Mouse (Mus musculus) limb, embryonic 11.5 days (tissue): ENCODE measurements around the gene Mrrf. TPM values are rescaled to one million over a fixed set of nuclear protein-coding genes. Genes with fewer than 3 reads are reported as not detected.

Experiments
- ATAC-seq: fragments of 200-750 bp; cut with Nextera tagmentation; 2 replicates; pipeline ENCODE4 v1.8.0; 2017; ENCODE audit warnings: low read depth; ENCODE audit not compliant: insufficient number of reproducible peaks, low FRiP score, low TSS enrichment
- DNase-seq: peaks from one replicate; pipeline ENCODE4 v3.0.0-alpha.2; 2015; ENCODE audit warnings: low spot score
- H3K27ac ChIP-seq: fragments of 300-500 bp; sonication (generic); replicated peaks from 2 replicates; pipeline ENCODE4 v1.5.1; 2014; ENCODE audit warnings: low read depth, mild to moderate bottlenecking, low read length
- H3K27me3 ChIP-seq: fragments of 300-500 bp; sonication (generic); 2 replicates; pipeline ENCODE4 v1.6.1; 2014; ENCODE audit warnings: mild to moderate bottlenecking, low read length, mixed read lengths; ENCODE audit not compliant: control insufficient read depth, insufficient read depth
- H3K36me3 ChIP-seq: fragments of 300-500 bp; sonication (generic); 2 replicates; pipeline ENCODE4 v1.6.1; 2014; ENCODE audit warnings: mild to moderate bottlenecking, low read length, moderate library complexity, mixed read lengths; ENCODE audit not compliant: control insufficient read depth, insufficient read depth
- H3K4me1 ChIP-seq: fragments of 300-500 bp; sonication (generic); 2 replicates; pipeline ENCODE4 v1.6.1; 2014; ENCODE audit warnings: low read length, mixed read lengths; ENCODE audit not compliant: control insufficient read depth, insufficient read depth
- H3K4me2 ChIP-seq: fragments of 300-500 bp; sonication (generic); 2 replicates; pipeline ENCODE4 v1.6.1; 2014; ENCODE audit warnings: low read depth, mild to moderate bottlenecking, moderate library complexity; ENCODE audit not compliant: severe bottlenecking
- H3K4me3 ChIP-seq: fragments of 300-500 bp; sonication (generic); 2 replicates; pipeline ENCODE4 v1.5.1; 2014; ENCODE audit warnings: low read depth, low read length
- H3K9ac ChIP-seq: fragments of 300-500 bp; sonication (generic); 2 replicates; pipeline ENCODE4 v1.6.1; 2014; ENCODE audit warnings: mild to moderate bottlenecking, low read length
- H3K9me3 ChIP-seq: fragments of 300-500 bp; sonication (generic); 2 replicates; pipeline ENCODE4 v1.6.1; 2016; ENCODE audit warnings: low read length; ENCODE audit not compliant: control insufficient read depth
- WGBS: fragments of 180-500 bp; shearing (Covaris S2); extraction: QIAGEN DNeasy Blood & Tissue Kit; methylation state at CpG from one replicate; pipeline ENCODE4 v1.1.7; 2014; 5-methylcytosine and 5-hydroxymethylcytosine counted together
- polyA plus RNA-seq: library from polyadenylated mRNA; unstranded; fragments of >200 nt; fragmentation: Nextera tagmentation; extraction: Ambion mirVana; gene quantifications from 2 replicates; pipeline ENCODE4 v1.2.1, GENCODE M21; 2014

Mrrf gene
- polyA plus RNA-seq, 1 experiment from 2014 or later: 26.5 TPM

DNA sequence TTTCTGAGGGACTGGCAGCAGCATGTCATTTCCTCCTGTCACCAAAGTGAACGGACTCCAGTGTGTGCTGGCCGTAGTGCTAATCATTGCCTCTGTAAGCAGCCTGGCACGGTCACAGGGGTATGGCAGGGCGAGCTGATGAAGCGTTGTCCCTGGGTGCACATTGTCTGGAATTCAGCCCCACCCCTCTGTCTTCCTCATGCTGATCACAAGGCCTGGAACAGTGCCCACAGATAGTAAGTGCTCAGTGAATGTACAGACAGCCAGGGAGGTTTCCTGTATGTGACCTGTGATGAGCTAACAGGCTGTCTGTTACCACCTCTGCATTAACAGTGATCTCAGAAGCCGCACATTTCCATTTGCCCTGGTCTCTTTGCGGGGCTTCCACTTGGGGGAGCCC lies 76.9 kb downstream of the Mrrf start:
- no peak overlapping the region for H3K27ac ChIP-seq
- peaks cover 5% of the 10 kb centered on the region; the same call in 1 of the 2 replicates for H3K27me3 ChIP-seq

DNA sequence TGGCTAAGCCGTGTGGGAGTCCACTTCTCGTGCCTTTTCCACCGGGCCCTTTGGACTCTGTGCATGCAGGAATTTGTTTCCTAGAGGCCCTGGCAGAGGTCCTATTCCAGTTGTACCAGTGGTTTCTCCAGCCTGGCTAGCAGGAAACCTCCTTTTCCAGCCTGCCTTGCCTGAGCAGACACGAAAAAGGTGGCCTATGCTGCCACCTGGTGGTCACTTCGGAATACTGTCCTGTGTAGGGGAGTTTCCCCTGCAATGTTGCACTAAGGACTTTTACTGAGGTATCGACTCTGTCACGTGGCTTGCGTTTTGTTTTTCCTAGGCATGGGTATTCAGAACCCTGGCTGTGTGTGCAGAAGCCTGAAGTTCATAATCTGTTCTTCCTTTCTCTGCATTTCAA lies 77.8 kb downstream of the Mrrf start:
- Histone ChIP-seq H3K36me3 (no peaks in the 10 kb centered on the region), H3K4me1 (peaks cover 17% of the 10 kb centered on the region), H3K4me2 (no peak overlapping the region), H3K27ac (no peak overlapping the region), H3K27me3 (peaks cover 5% of the 10 kb centered on the region; the same call in 1 of the 2 replicates), H3K9ac (no peak overlapping the region), H3K4me3 (no peak overlapping the region), H3K9me3 (no peaks in the 10 kb centered on the region)
- DNase-seq: peak; percentile 95
- 8% methylated on average over 8 of the region's 8 CpGs for WGBS
- peak; percentile 65 for ATAC-seq

More for the DNA sequence above, 76.9 kb downstream of the Mrrf start:
- DNase-seq (no peak), ATAC-seq (no peak)
- Histone ChIP-seq H3K36me3 (no peaks in the 10 kb centered on the region), H3K4me3 (no peak overlapping the region), H3K4me2 (no peak overlapping the region), H3K4me1 (peaks cover 17% of the 10 kb centered on the region), H3K9me3 (no peaks in the 10 kb centered on the region), H3K9ac (no peak overlapping the region)
- 70% methylated on average over 7 of the region's 7 CpGs for WGBS

DNA sequence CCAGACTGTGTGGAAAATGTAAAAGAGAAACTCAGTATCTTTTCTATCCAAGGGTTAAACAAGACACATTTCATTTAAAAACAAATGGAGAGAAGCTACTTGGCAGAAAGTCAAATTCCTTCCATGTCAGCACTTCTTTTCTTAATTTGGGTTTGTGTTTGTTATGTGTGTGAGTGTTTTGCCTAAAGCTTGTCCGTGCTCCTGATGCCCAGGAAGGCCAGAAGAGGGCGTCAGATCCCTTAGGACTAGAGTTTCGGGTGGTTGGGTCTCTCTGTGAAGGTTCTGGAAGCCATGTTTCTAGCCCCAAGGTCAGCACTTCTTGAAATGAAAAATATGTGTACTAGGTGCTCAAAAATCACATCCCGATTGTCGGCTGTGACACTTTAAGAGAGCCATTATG lies 78.2 kb downstream of the Mrrf start:
- Histone ChIP-seq H3K9me3 (no peaks in the 10 kb centered on the region), H3K36me3 (no peaks in the 10 kb centered on the region), H3K4me2 (no peak overlapping the region), H3K9ac (no peak overlapping the region), H3K4me3 (no peak overlapping the region), H3K4me1 (peaks cover 17% of the 10 kb centered on the region), H3K27ac (no peak overlapping the region), H3K27me3 (peaks cover 5% of the 10 kb centered on the region; the same call in 1 of the 2 replicates)
- ATAC-seq (no peak), DNase-seq (no peak)
- 68% methylated on average over 5 of the region's 5 CpGs for WGBS

DNA sequence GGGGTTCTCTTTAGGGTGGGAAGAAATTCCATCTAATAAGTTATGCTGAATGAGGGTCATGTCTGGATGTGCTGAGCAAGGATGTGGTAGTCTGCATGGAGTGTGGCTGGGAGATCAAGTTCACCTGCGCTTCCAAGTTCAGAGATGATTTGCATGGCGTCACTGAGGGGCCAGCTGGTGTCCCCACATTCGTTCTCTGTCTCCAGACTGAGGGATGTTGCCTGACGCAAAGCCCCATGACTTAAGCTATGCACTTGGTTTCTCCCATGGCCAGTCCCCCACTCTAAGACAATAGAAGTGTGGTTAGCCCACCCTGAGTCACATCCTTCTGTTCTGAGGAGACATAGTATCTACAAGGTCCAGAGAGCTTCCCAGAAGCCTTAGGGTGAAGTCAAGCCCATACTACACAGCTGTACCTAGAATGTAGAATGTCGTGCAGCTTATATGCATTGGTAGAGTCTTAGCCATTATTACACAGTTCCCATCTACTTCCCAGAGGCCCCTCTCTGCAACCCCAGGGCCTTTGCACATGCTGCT lies 79.1 kb downstream of the Mrrf start:
- no peak overlapping the region for H3K4me3 ChIP-seq
- no peak overlapping the region for H3K27ac ChIP-seq
- no peak overlapping the region for H3K9ac ChIP-seq
- ATAC-seq (no peak), DNase-seq (no peak)
- WGBS: 91% methylated on average over 5 of the region's 5 CpGs
- H3K36me3 ChIP-seq: no peaks in the 10 kb centered on the region
- H3K27me3 ChIP-seq: peaks cover 5% of the 10 kb centered on the region; the same call in 1 of the 2 replicates
- H3K4me2 ChIP-seq: no peak overlapping the region
- peaks cover 17% of the 10 kb centered on the region for H3K4me1 ChIP-seq
- H3K9me3 ChIP-seq: no peaks in the 10 kb centered on the region

GRCm38 (mm10) chr2:36216546-36216945 lies 80.4 kb downstream of the Mrrf start:
- Histone ChIP-seq H3K4me1 (peaks cover 15% of the 10 kb centered on the region), H3K27ac (no peak overlapping the region), H3K27me3 (no peaks in the 10 kb centered on the region), H3K9me3 (no peaks in the 10 kb centered on the region), H3K36me3 (no peaks in the 10 kb centered on the region), H3K4me2 (no peak overlapping the region), H3K4me3 (no peak overlapping the region), H3K9ac (no peak overlapping the region)
- ATAC-seq: no peak
- DNase-seq: no peak

DNA sequence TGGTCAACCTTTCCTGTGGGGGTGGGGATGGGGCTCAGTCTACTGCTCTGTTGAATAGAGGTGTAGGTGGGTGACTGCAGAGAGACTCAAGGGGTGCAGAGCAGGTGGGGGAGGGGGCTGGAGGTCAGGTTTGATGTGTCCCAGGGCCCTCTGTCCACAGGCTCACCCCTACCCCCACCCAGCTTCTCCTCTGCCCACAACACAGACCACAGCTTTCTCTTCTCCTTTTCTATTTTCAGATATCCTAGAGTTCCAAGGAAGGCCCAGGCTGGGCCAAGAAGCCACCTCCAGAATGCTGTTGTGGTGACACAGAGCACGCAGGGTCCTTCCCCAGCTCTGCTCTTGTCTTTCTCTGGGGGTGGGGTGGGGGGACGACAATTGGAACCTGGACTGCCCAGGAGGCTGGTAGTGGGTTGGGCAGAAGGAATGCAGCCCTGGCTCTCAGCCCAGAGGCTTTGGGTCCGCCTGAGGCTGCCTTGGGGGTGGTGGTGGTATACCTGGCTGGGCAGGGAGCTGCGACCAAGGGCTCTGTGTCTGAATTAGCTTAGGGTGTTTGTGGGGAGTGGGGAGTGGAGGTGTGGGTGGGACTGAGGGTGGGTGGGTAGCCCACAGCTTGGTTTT lies 80.9 kb downstream of the Mrrf start:
- Histone ChIP-seq H3K4me1 (peaks cover 11% of the 10 kb centered on the region), H3K4me3 (no peak overlapping the region), H3K9ac (no peak overlapping the region), H3K4me2 (no peak overlapping the region), H3K36me3 (no peaks in the 10 kb centered on the region), H3K27ac (no peak overlapping the region), H3K9me3 (no peaks in the 10 kb centered on the region), H3K27me3 (no peaks in the 10 kb centered on the region)
- 60% methylated on average over 4 of the region's 4 CpGs for WGBS
- DNase-seq (no peak), ATAC-seq (no peak)

GRCm38 (mm10) chr2:36217692-36218233 lies 81.6 kb downstream of the Mrrf start:
- H3K27ac ChIP-seq: no peak overlapping the region
- DNase-seq (no peak), ATAC-seq (no peak)
- no peaks in the 10 kb centered on the region for H3K36me3 ChIP-seq
- 0 out of 2 replicates have a peak, but pooled peaks cover 7% of the 10 kb centered on the region for H3K4me1 ChIP-seq
- no peak overlapping the region for H3K9ac ChIP-seq
- H3K27me3 ChIP-seq: no peaks in the 10 kb centered on the region
- no peak overlapping the region for H3K4me2 ChIP-seq
- WGBS: 57% methylated on average over 5 of the region's 5 CpGs
- no peaks in the 10 kb centered on the region for H3K9me3 ChIP-seq
- H3K4me3 ChIP-seq: no peak overlapping the region

GRCm38 (mm10) chr2:36220106-36220505 lies 83.9 kb downstream of the Mrrf start:
- Histone ChIP-seq H3K9me3 (no peaks in the 10 kb centered on the region), H3K4me1 (no peaks in the 10 kb centered on the region), H3K36me3 (no peaks in the 10 kb centered on the region), H3K4me3 (no peak overlapping the region), H3K27me3 (no peaks in the 10 kb centered on the region), H3K27ac (no peak overlapping the region), H3K9ac (no peak overlapping the region), H3K4me2 (no peak overlapping the region)
- WGBS: 83% methylated on average over 8 of the region's 8 CpGs
- ATAC-seq (no peak), DNase-seq (no peak)
